Comparison of ENCODE assay signal across 7 mouse cellular contexts in the genomic region with DNA sequence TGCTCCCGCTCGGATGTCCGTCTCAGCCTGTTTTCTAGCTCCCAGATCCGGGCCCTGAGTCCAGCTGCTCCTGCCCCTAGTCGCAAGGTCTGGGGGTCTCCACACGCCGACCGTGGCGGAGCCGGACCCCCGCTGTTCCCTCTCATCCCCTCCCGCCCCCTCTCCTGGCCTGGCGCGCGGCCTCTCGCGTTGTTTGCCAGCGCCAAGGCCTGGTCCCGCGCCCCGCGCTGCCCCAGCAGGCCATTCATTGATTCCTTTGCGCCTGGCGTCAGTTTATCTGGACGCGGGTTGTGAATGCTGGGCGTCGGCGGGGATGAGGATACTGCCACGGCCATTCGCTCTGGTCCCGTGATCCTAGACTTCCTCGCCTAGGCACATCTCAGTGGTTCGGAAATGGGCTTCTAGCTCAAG. TPM values are rescaled to one million over a fixed set of nuclear protein-coding genes. Genes with fewer than 3 reads are reported as not detected.
A peak's percentile ranks its signal among the peaks of the same experiment; 100 is the strongest.
DNase-seq lines count a peak whose midpoint lies in the region; ATAC-seq lines count a peak whose summit lies in the region.

No protein-coding gene starts in this region.

- peak overlapping the region; percentile 59 for H3K4me2 ChIP-seq in intestine, embryonic 14.5 days (ENCODE audit: low read length)

- peak overlapping the region; percentile 79 for H3K4me3 ChIP-seq in intestine, embryonic 14.5 days (ENCODE audit: low read depth, low read length)

- peak overlapping the region; percentile 85 for H3K27ac ChIP-seq in intestine, embryonic 14.5 days (ENCODE audit: low read depth)

- peaks cover 23% of the 10 kb centered on the region for H3K4me1 ChIP-seq in intestine, embryonic 14.5 days (replicated peaks; ENCODE audit: control insufficient read depth, insufficient read depth, low read length)

- H3K27me3 ChIP-seq in intestine, embryonic 14.5 days (replicated peaks; ENCODE audit: control insufficient read depth, insufficient read depth, low read length), result no peaks in the 10 kb centered on the region

- H3K9ac ChIP-seq in intestine, embryonic 14.5 days (ENCODE audit: low read length), result peak overlapping the region; percentile 88

- H3K9me3 ChIP-seq in intestine, embryonic 14.5 days (ENCODE audit: control insufficient read depth, low read length), result no peaks in the 10 kb centered on the region

- H3K36me3 ChIP-seq in intestine, embryonic 14.5 days (ENCODE audit: control insufficient read depth, insufficient read depth, low read length), result 0 out of 2 replicates have a peak, but pooled peaks cover 8% of the 10 kb centered on the region

- ATAC-seq in erythroid progenitor cell, adult 5-6 weeks (replicated peaks; ENCODE audit: low FRiP score, poor library complexity, severe bottlenecking), result peak; percentile 68
- no peak for ATAC-seq in intestine, embryonic 14.5 days (replicated peaks; ENCODE audit: low FRiP score, low TSS enrichment, low read depth)

- peak; percentile 54 for DNase-seq in right cerebral cortex, postnatal 14 days
- no peak for DNase-seq in right cerebral cortex, postnatal 4 days
- DNase-seq in adrenal gland, postnatal 36 days, result peak; percentile 52 to 68
- DNase-seq in intestine, embryonic 14.5 days (ENCODE audit: low spot score), result peak; percentile 89
- peak; percentile 8 for DNase-seq in lung, postnatal 25 days (ENCODE audit: low spot score)
- peak; percentile 22 to 47 for DNase-seq in spleen, postnatal 14 days (ENCODE audit: low spot score in 2 of 2)

- under 1% methylated on average over 34 of the region's 34 CpGs for WGBS in intestine, embryonic 14.5 days

RNA-seq across cellular contexts. Expression of a gene that starts 0.6 kb away (rescaled TPM):
- total RNA-seq in adrenal gland, postnatal 36 days (2021), result 10 to 100 TPM; 27.5 to 30.5 TPM
- total RNA-seq in erythroid progenitor cell, adult 5-6 weeks (2015; ENCODE audit: low replicate concordance), result 28.5 and 39.6 TPM in 2 replicates
- total RNA-seq in erythroid progenitor cell, adult 5-6 weeks (2017; ENCODE audit: low replicate concordance), result 19.6 and 43.3 TPM in 2 replicates
- polyA plus RNA-seq in intestine, embryonic 14.5 days (2014; fragmentation: Nextera tagmentation; extraction: Ambion mirVana), result 76.8 and 77.8 TPM in 2 replicates

RNA-seq across cellular contexts. Expression of a gene that starts 36.2 kb away (rescaled TPM):
- total RNA-seq in adrenal gland, postnatal 36 days (2021), result under 1 TPM; 0.43 to 0.53 TPM
- total RNA-seq in erythroid progenitor cell, adult 5-6 weeks (2015; ENCODE audit: low replicate concordance), result not detected in 2 replicates
- total RNA-seq in erythroid progenitor cell, adult 5-6 weeks (2017; ENCODE audit: low replicate concordance), result 0.39 TPM in 1 of 2 replicates, not detected in the other
- polyA plus RNA-seq in intestine, embryonic 14.5 days (2014; fragmentation: Nextera tagmentation; extraction: Ambion mirVana), result 0.39 and 0.69 TPM in 2 replicates

RNA-seq across cellular contexts. Expression of a gene that starts 37.6 kb away (rescaled TPM):
- 10 to 100 TPM; 19.7 to 23.9 TPM for total RNA-seq in adrenal gland, postnatal 36 days (2021)
- 15.5 and 30.2 TPM in 2 replicates for total RNA-seq in erythroid progenitor cell, adult 5-6 weeks (2015; ENCODE audit: low replicate concordance)
- total RNA-seq in erythroid progenitor cell, adult 5-6 weeks (2017; ENCODE audit: low replicate concordance), result 29.0 and 33.9 TPM in 2 replicates
- 34.8 and 40.6 TPM in 2 replicates for polyA plus RNA-seq in intestine, embryonic 14.5 days (2014; fragmentation: Nextera tagmentation; extraction: Ambion mirVana)
